Mouse (Mus musculus) lung, embryonic 14.5 days (tissue): Measurements from ENCODE around the gene Adcy1. TPM values are rescaled to one million over a fixed set of nuclear protein-coding genes. Genes with fewer than 3 reads are reported as not detected.
A peak's percentile ranks its signal among the peaks of the same experiment; 100 is the strongest.

Source experiments
- ATAC-seq: fragments of 200-750 bp; cut with Nextera tagmentation; 2 replicates; pipeline ENCODE4 v1.8.0; 2017; ENCODE audit warnings: mild to moderate bottlenecking, moderate TSS enrichment, moderate library complexity; ENCODE audit not compliant: insufficient read depth
- DNase-seq: peaks from one replicate; pipeline ENCODE4 v3.0.0-alpha.2; 2015
- H3K27ac ChIP-seq: fragments of 300-500 bp; sonication (generic); 2 replicates; pipeline ENCODE4 v1.5.1; 2014; ENCODE audit warnings: low read depth, mild to moderate bottlenecking, moderate library complexity
- H3K27me3 ChIP-seq: fragments of 300-500 bp; sonication (generic); 2 replicates; pipeline ENCODE4 v1.6.1; 2014; ENCODE audit warnings: low read length, control low read depth; ENCODE audit not compliant: insufficient read depth
- H3K36me3 ChIP-seq: fragments of 300-500 bp; sonication (generic); 2 replicates; pipeline ENCODE4 v1.6.1; 2014; ENCODE audit warnings: control low read depth; ENCODE audit not compliant: insufficient read depth
- H3K4me1 ChIP-seq: fragments of 300-500 bp; sonication (generic); 2 replicates; pipeline ENCODE4 v1.6.1; 2014; ENCODE audit warnings: antibody characterized with exemption, control low read depth; ENCODE audit not compliant: insufficient read depth
- H3K4me2 ChIP-seq: fragments of 300-500 bp; sonication (generic); 2 replicates; pipeline ENCODE4 v1.6.1; 2014; ENCODE audit warnings: mild to moderate bottlenecking
- H3K4me3 ChIP-seq: fragments of 300-500 bp; sonication (generic); 2 replicates; pipeline ENCODE4 v1.5.1; 2014; ENCODE audit warnings: low read depth, low read length
- H3K9ac ChIP-seq: fragments of 300-500 bp; sonication (generic); 2 replicates; pipeline ENCODE4 v1.6.1; 2014
- H3K9me3 ChIP-seq: fragments of 300-500 bp; sonication (generic); 2 replicates; pipeline ENCODE4 v1.6.1; 2016; ENCODE audit warnings: low read depth, low read length, control low read depth
- CTCF ChIP-seq: IDR thresholded peaks from 2 replicates; pipeline ENCODE4 v1.5.1; 2016; ENCODE audit warnings: antibody characterized with exemption, low read depth
- WGBS: fragments of 180-500 bp; shearing (Covaris S2); extraction: QIAGEN DNeasy Blood & Tissue Kit; methylation state at CpG from one replicate; pipeline ENCODE4 v1.1.7; 2014; 5-methylcytosine and 5-hydroxymethylcytosine counted together
- polyA plus RNA-seq: library from polyadenylated mRNA; unstranded; fragments of >200 nt; fragmentation: Nextera tagmentation; extraction: Ambion mirVana; gene quantifications from 2 replicates; pipeline ENCODE4 v1.2.1, GENCODE M21; 2014

Adcy1 gene
- polyA plus RNA-seq, 1 experiment from 2014 or later, result 1.5 TPM

GRCm38 (mm10) chr11:7179276-7179675 lies 116.0 kb downstream of the Adcy1 start:
- TF ChIP-seq CTCF, result no peak
- DNase-seq (no peak), ATAC-seq (no peak)
- no peak overlapping the region for H3K27ac ChIP-seq
- no peaks in the 10 kb centered on the region for H3K4me1 ChIP-seq
- H3K27me3 ChIP-seq, result no peaks in the 10 kb centered on the region
- WGBS, result 65% methylated on average over 2 of the region's 2 CpGs
- no peak overlapping the region for H3K9ac ChIP-seq
- no peaks in the 10 kb centered on the region for H3K36me3 ChIP-seq
- no peak overlapping the region for H3K4me3 ChIP-seq
- H3K4me2 ChIP-seq, result no peak overlapping the region
- no peaks in the 10 kb centered on the region for H3K9me3 ChIP-seq

DNA sequence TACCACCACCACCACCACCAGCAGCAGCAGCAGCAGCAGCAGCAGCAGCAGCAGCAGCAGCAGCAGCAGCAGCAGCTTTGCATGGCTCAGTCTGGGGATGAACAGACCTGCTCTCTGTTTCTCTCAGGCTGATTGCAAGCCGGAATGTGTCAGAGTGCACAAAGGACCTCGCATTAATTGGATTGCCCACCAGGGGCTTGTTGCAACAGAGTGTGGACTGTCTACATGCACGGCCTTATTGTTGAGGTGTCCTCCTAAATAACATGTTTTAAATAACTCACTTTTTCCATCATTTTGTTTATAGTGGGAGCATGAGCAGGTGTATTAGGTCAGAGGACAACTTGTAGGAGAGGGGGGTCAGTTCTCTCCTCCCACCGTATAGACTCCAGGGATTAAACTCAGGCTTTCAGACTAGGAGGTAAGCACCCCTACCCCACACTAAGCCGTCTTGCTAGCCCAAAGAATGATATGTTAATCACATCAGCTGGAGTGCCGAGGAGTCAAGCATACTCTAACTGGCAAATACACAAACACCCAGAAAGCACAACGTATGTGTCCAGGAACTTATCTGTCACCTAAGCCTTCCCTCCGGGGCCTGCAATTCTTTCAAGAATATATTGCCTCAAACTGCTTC lies 119.2 kb downstream of the Adcy1 start:
- peak; percentile 28; the same call in 1 of the 2 replicates for TF ChIP-seq CTCF
- Histone ChIP-seq H3K9ac (no peak overlapping the region), H3K4me2 (no peak overlapping the region), H3K27ac (no peak overlapping the region), H3K4me1 (no peaks in the 10 kb centered on the region), H3K36me3 (no peaks in the 10 kb centered on the region), H3K27me3 (no peaks in the 10 kb centered on the region), H3K9me3 (no peaks in the 10 kb centered on the region), H3K4me3 (no peak overlapping the region)
- DNase-seq (no peak), ATAC-seq (no peak)
- WGBS, result 33% methylated on average over 8 of the region's 8 CpGs

DNA sequence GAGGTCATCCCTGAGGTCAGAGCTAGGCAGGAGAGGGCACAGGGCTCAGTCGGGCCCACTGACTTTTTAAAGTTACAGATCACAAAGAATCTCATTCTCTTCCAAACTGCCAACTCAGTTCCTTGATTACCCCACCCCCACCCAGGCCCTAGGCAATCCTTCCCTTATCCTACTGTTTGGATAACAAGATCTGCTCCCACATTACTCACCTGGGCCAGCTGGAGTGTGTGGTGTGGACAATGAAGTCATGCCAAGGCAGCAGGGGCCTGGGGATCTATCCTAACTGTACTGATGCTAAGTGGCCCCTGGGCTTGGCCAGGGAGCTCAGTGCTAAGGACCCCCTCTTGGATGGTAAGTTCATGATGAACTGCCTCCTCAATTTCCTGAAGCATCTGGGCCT lies 121.1 kb downstream of the Adcy1 start:
- H3K9ac ChIP-seq, result no peak overlapping the region

GRCm38 (mm10) chr11:7187472-7187871 lies 124.2 kb downstream of the Adcy1 start:
- no peaks in the 10 kb centered on the region for H3K9me3 ChIP-seq
- H3K27ac ChIP-seq, result no peak overlapping the region
- H3K4me2 ChIP-seq, result no peak overlapping the region
- H3K36me3 ChIP-seq, result no peaks in the 10 kb centered on the region
- no peak for DNase-seq
- no peak overlapping the region for H3K9ac ChIP-seq
- H3K27me3 ChIP-seq, result no peaks in the 10 kb centered on the region
- no peak for ATAC-seq
- no peak for TF ChIP-seq CTCF
- no peak overlapping the region for H3K4me3 ChIP-seq
- 40% methylated on average over 8 of the region's 8 CpGs for WGBS
- no peaks in the 10 kb centered on the region for H3K4me1 ChIP-seq

More for the DNA sequence above, 121.1 kb downstream of the Adcy1 start:
- Histone ChIP-seq H3K4me2 (no peak overlapping the region), H3K4me3 (no peak overlapping the region), H3K9me3 (no peaks in the 10 kb centered on the region), H3K27me3 (no peaks in the 10 kb centered on the region), H3K36me3 (no peaks in the 10 kb centered on the region), H3K4me1 (no peaks in the 10 kb centered on the region), H3K27ac (no peak overlapping the region)
- DNase-seq, result no peak
- ATAC-seq, result no peak
- 26% methylated on average over 1 of the region's 1 CpGs for WGBS
- no peak for TF ChIP-seq CTCF

DNA sequence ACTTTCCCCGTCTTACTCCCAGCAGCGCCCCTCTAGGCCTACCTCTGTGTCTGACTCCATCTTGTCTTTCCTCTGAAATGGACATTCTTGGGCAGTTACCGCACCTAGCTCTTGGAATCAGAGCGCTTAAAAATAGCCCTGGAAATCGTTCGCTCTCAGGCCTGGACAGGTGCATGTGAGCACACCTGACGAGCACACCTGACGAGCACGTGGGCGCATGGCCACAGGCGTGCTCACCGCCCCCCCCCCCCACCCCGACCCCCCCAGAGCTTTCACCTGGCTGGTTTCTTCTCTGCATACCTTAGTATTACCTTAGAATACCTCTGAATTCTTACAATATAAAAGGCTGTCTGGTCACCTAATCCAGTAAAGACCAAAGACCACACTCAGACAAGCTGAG lies 125.2 kb downstream of the Adcy1 start, which contains the start of gene Gm11985:
TSS of gene Gm11985 (minus strand) at position 101 of the 400 bp plus-strand sequence.
- no peak for TF ChIP-seq CTCF
- no peak for DNase-seq
- Histone ChIP-seq H3K4me3 (no peak within 1 kb of the TSS), H3K27me3 (no peaks in the 10 kb centered on the region), H3K4me1 (no peaks in the 10 kb centered on the region), H3K9ac (no peak within 1 kb of the TSS), H3K9me3 (no peaks in the 10 kb centered on the region), H3K4me2 (no peak within 1 kb of the TSS), H3K27ac (no peak within 1 kb of the TSS), H3K36me3 (no peaks in the 10 kb centered on the region)
- no peak for ATAC-seq
- WGBS, result 82% methylated on average over 13 of the region's 13 CpGs

GRCm38 (mm10) chr11:7192710-7193109 lies 129.4 kb downstream of the Adcy1 start:
- no peak for TF ChIP-seq CTCF
- Histone ChIP-seq H3K9me3 (no peaks in the 10 kb centered on the region), H3K4me1 (no peaks in the 10 kb centered on the region), H3K4me2 (no peak overlapping the region), H3K27me3 (no peaks in the 10 kb centered on the region), H3K27ac (no peak overlapping the region), H3K4me3 (no peak overlapping the region), H3K36me3 (no peaks in the 10 kb centered on the region), H3K9ac (no peak overlapping the region)
- ATAC-seq (no peak), DNase-seq (no peak)
- WGBS, result 43% methylated on average over 6 of the region's 6 CpGs

DNA sequence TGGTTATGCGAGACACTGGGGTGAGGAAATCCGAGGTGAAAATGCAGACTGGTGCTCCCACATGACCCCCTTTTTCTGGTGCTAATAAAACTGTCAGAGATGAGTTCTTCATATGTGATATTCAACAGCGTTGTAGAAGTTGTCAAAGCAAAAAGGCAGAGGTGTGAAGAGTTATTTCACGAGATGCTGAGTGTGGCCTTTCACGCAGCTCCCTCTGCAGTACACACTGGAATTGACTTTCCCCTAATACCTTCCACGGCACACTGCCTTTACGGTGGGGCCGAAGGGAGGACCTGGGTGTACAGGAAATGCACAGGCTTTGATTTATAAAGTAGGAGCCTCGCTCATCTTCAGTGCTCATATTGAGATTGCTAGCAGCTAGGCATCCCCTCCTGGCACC lies 129.8 kb downstream of the Adcy1 start:
- H3K27me3 ChIP-seq, result no peaks in the 10 kb centered on the region
- DNase-seq, result no peak
- no peaks in the 10 kb centered on the region for H3K36me3 ChIP-seq
- no peak for TF ChIP-seq CTCF
- no peak for ATAC-seq
- no peaks in the 10 kb centered on the region for H3K9me3 ChIP-seq
- H3K9ac ChIP-seq, result no peak overlapping the region
- no peak overlapping the region for H3K27ac ChIP-seq
- 57% methylated on average over 9 of the region's 9 CpGs for WGBS
- H3K4me3 ChIP-seq, result no peak overlapping the region
- no peaks in the 10 kb centered on the region for H3K4me1 ChIP-seq
- no peak overlapping the region for H3K4me2 ChIP-seq
